Mouse (Mus musculus): ENCODE data around the gene Csnk2a2.

Gene Csnk2a2

GRCm38 (mm10) chr8:95422193-95422810 lies 67.5 kb downstream of the Csnk2a2 start:
- DNase-seq (ENCODE audit: low spot score): no peak

- no peak for DNase-seq (ENCODE audit: low spot score)
These were observed 78.4 kb downstream of the Csnk2a2 start for GRCm38 (mm10) chr8:95411309-95411972.

GRCm38 (mm10) chr8:95409518-95409917 lies 80.3 kb downstream of the Csnk2a2 start:
- no peak for DNase-seq (ENCODE audit: low spot score)

GRCm38 (mm10) chr8:95401091-95401490 lies 88.7 kb downstream of the Csnk2a2 start:
- DNase-seq (ENCODE audit: low spot score): no peak

- no peak for DNase-seq (ENCODE audit: low spot score)
These were observed 90.7 kb downstream of the Csnk2a2 start for GRCm38 (mm10) chr8:95399131-95399530.

GRCm38 (mm10) chr8:95397201-95397600 lies 92.6 kb downstream of the Csnk2a2 start:
- no peak for DNase-seq (ENCODE audit: low spot score)

GRCm38 (mm10) chr8:95396752-95397151 lies 93.1 kb downstream of the Csnk2a2 start:
- DNase-seq (ENCODE audit: low spot score): no peak

Data from urinary bladder, postnatal 25 days (tissue).